17 mouse cellular contexts compared by ENCODE assay signal in genomic region chrX:167195228-167195649, GRCm38 (mm10). TPM values are rescaled to one million over a fixed set of nuclear protein-coding genes. Genes with fewer than 3 reads are reported as not detected.
DNase-seq lines count a peak whose midpoint lies in the region; ATAC-seq and TF ChIP-seq lines count a peak whose summit lies in the region.
"Had no signal": no experiment of that assay in that cellular context is flagged by ENCODE, and none has a peak within 500 bp of the region (broad histone marks: within the 10 kb centered on the region; RNA-seq: fewer than 3 reads in every experiment).

No protein-coding gene starts in this region.

- H3K9me3 ChIP-seq in lung, embryonic 14.5 days (ENCODE audit: low read depth, low read length): no peaks in the 10 kb centered on the region
- H3K9me3 ChIP-seq in intestine, embryonic 15.5 days: no peaks in the 10 kb centered on the region
- H3K9me3 ChIP-seq in stomach, postnatal 0 days (ENCODE audit: control insufficient read depth, low read length): no peaks in the 10 kb centered on the region
- H3K9me3 ChIP-seq: hindbrain, embryonic 15.5 days had no signal

- H3K27me3 ChIP-seq in lung, embryonic 14.5 days (ENCODE audit: insufficient read depth, low read length): no peaks in the 10 kb centered on the region
- no peaks in the 10 kb centered on the region for H3K27me3 ChIP-seq in intestine, embryonic 15.5 days (replicated peaks)
- no peaks in the 10 kb centered on the region for H3K27me3 ChIP-seq in stomach, postnatal 0 days (ENCODE audit: control insufficient read depth, insufficient read depth, low read length)
- H3K27me3 ChIP-seq: hindbrain, embryonic 15.5 days had no signal

- no peak overlapping the region for H3K4me3 ChIP-seq in lung, embryonic 14.5 days (ENCODE audit: low read depth, low read length)
- no peak overlapping the region for H3K4me3 ChIP-seq in lung, adult 2 months (replicated peaks; ENCODE audit: extremely low read depth, low read depth, low read length)
- no peak overlapping the region for H3K4me3 ChIP-seq in intestine, embryonic 15.5 days (replicated peaks)
- no peak overlapping the region for H3K4me3 ChIP-seq in stomach, postnatal 0 days (ENCODE audit: low read depth, low read length)
- H3K4me3 ChIP-seq: heart, adult 2 months; hindbrain, embryonic 15.5 days had no signal

- no peak for TF ChIP-seq CTCF in lung, embryonic 14.5 days (IDR thresholded peaks at IDR 0.05; ENCODE audit: low read depth)
- TF ChIP-seq CTCF in lung, adult 2 months (IDR thresholded peaks at IDR 0.05; ENCODE audit: insufficient read depth, low read length): no peak
- TF ChIP-seq CTCF in stomach, postnatal 0 days (IDR thresholded peaks at IDR 0.05; ENCODE audit: low read depth): no peak

- DNase-seq in lung, embryonic 14.5 days: peak; percentile 35
- DNase-seq in lung, adult 2 months: no peak
- DNase-seq in lung, postnatal 4 days: peak; percentile 28 to 45
- no peak for DNase-seq in stomach, postnatal 0 days (ENCODE audit: low spot score)
- no peak for DNase-seq in retina, embryonic 14.5 days (ENCODE audit: low spot score)
- DNase-seq in heart, adult 11 months: no peak
- DNase-seq in right cerebral cortex, postnatal 10 days (ENCODE audit: low spot score in 2 of 2): no peak
- DNase-seq: adrenal gland, postnatal 25 days; cerebellum, adult 9-11 months; heart, adult 2 months; kidney, adult 8-10 months; kidney, postnatal 25 days; midbrain, embryonic 14.5 days had no signal

- no peak for TF ChIP-seq POLR2A in lung, adult 2 months (IDR thresholded peaks at IDR 0.05; ENCODE audit: borderline replicate concordance, extremely low read depth, low read depth, low read length)

- H3K9ac ChIP-seq in lung, embryonic 14.5 days: no peak overlapping the region
- H3K9ac ChIP-seq in intestine, embryonic 15.5 days: no peak overlapping the region
- H3K9ac ChIP-seq in stomach, postnatal 0 days (ENCODE audit: low read length): no peak overlapping the region
- H3K9ac ChIP-seq: hindbrain, embryonic 15.5 days had no signal

- no peak for TF ChIP-seq EP300 in stomach, postnatal 0 days (optimal IDR thresholded peaks at IDR 0.05)

- no peaks in the 10 kb centered on the region for H3K4me1 ChIP-seq in lung, embryonic 14.5 days (ENCODE audit: insufficient read depth)
- no peaks in the 10 kb centered on the region; the same call in 1 of the 2 replicates for H3K4me1 ChIP-seq in lung, adult 2 months (ENCODE audit: control insufficient read depth, insufficient read depth, low read length)
- H3K4me1 ChIP-seq in intestine, embryonic 15.5 days (replicated peaks): no peaks in the 10 kb centered on the region
- H3K4me1 ChIP-seq in stomach, postnatal 0 days (replicated peaks; ENCODE audit: control insufficient read depth, insufficient read depth): no peaks in the 10 kb centered on the region
- H3K4me1 ChIP-seq: hindbrain, embryonic 15.5 days had no signal

- peak overlapping the region; percentile 58; the same call in 1 of the 2 replicates for H3K27ac ChIP-seq in lung, embryonic 14.5 days (ENCODE audit: low read depth)
- no peak overlapping the region for H3K27ac ChIP-seq in intestine, embryonic 15.5 days
- no peak overlapping the region for H3K27ac ChIP-seq in stomach, postnatal 0 days (replicated peaks)
- H3K27ac ChIP-seq: heart, adult 2 months; hindbrain, embryonic 15.5 days had no signal

- ATAC-seq in lung, embryonic 14.5 days (ENCODE audit: insufficient read depth): peak; percentile 79; the same call in 1 of the 2 replicates
- 0 out of 2 replicates have a peak, but pooled peaks have one; percentile 49 for ATAC-seq in intestine, embryonic 15.5 days
- peak; percentile 68; the same call in 1 of the 2 replicates for ATAC-seq in stomach, postnatal 0 days (ENCODE audit: low FRiP score, low TSS enrichment)
- ATAC-seq: activated CD4-positive, CD25-positive, alpha-beta regulatory T cell, adult 4 months; Patski had no signal

- no peak overlapping the region for H3K4me2 ChIP-seq in lung, embryonic 14.5 days
- no peak overlapping the region for H3K4me2 ChIP-seq in intestine, embryonic 15.5 days (replicated peaks)
- no peak overlapping the region for H3K4me2 ChIP-seq in stomach, postnatal 0 days (replicated peaks; ENCODE audit: low read depth)
- H3K4me2 ChIP-seq: hindbrain, embryonic 15.5 days had no signal

- H3K36me3 ChIP-seq in lung, embryonic 14.5 days (ENCODE audit: insufficient read depth): no peaks in the 10 kb centered on the region
- H3K36me3 ChIP-seq in intestine, embryonic 15.5 days: no peaks in the 10 kb centered on the region
- no peaks in the 10 kb centered on the region for H3K36me3 ChIP-seq in stomach, postnatal 0 days (ENCODE audit: control insufficient read depth, insufficient read depth, low read length)
- H3K36me3 ChIP-seq: hindbrain, embryonic 15.5 days had no signal

- WGBS in lung, embryonic 14.5 days: 50% methylated on average over 2 of the region's 2 CpGs
- 39% methylated on average over 2 of the region's 2 CpGs for WGBS in lung, adult 2 months
- 30% methylated on average over 2 of the region's 2 CpGs for WGBS in intestine, embryonic 15.5 days
- WGBS in stomach, postnatal 0 days: 31% methylated on average over 2 of the region's 2 CpGs

RNA-seq across cellular contexts. Expression of gene Tmsb4x, which starts 13.9 kb away (rescaled TPM):
- 3,079 and 3,531 TPM in 2 replicates for polyA plus RNA-seq in lung, embryonic 14.5 days (2014; fragmentation: Nextera tagmentation; extraction: Ambion mirVana)
- polyA plus RNA-seq in lung, adult 2 months (2012; rRNA removed): 450 and 779 TPM in 2 replicates
- 3,039 and 3,818 TPM in 2 replicates for polyA plus RNA-seq in intestine, embryonic 15.5 days (2015; fragmentation: Nextera tagmentation; extraction: Ambion mirVana)
- 6,456 and 7,015 TPM in 2 replicates for polyA plus RNA-seq in stomach, postnatal 0 days (2015; fragmentation: Nextera tagmentation; extraction: Ambion mirVana)

Comparison
In these comparisons a context has a peak if more than half of its experiments do, and no peak if none do; other contexts are left out.
1. DNase-seq: peak in lung, embryonic 14.5 days (single experiment) and lung, postnatal 4 days (2 of 2); none in lung, adult 2 months (single experiment), stomach, postnatal 0 days (single experiment), retina, embryonic 14.5 days (single experiment), heart, adult 11 months (single experiment) and right cerebral cortex, postnatal 10 days (0 of 2).
2. Peak in every context shown above with its lines, with median percentiles within 50 percentile points of each other: ATAC-seq.